Mouse (Mus musculus): ENCODE data around the gene B3gat3. TPM values are rescaled to one million over a fixed set of nuclear protein-coding genes. Genes with fewer than 3 reads are reported as not detected.

The B3gat3 gene
- polyA plus RNA-seq, 1 experiment from 2014 or later, result 37.2 TPM

DNA sequence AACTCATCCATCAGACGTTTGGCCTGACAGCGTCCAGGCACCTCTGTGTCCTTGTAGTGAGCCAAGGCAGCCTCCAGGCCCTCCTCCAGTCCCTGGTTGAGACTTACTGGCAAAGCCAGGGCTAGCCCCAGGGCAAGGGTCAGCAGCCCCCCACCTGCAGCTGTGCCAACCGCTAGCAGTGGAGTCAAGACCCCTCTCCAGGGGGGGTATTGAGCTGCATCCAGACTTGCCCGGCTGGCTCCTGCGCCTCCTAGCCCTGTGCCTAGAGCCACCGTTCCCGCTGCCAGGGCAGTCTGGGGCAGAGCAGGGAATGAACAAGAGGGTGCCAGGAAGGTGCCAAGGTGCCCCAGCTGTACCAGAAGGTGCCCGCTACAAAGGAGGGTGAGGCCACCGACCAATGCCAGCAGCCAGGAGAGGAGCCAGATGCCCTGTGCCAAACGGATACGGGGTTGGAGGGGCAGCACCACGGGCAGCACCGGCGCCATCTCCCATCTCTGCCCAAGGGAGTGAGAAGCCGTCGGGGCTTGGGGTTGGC is 8.6 kb downstream of the B3gat3 start:
- H3K27me3 ChIP-seq (ENCODE audit: control insufficient read depth, insufficient read depth, low read length), result no peaks in the 10 kb centered on the region
- no peak overlapping the region for H3K27ac ChIP-seq (replicated peaks; ENCODE audit: low read depth, low read length)
- H3K36me3 ChIP-seq (ENCODE audit: control insufficient read depth, insufficient read depth, low read length), result peaks cover 13% of the 10 kb centered on the region; the same call in 1 of the 2 replicates
- peak overlapping the region; percentile 90; the same call in 1 of the 2 replicates for H3K9ac ChIP-seq (ENCODE audit: low read length)
- H3K4me1 ChIP-seq (ENCODE audit: control insufficient read depth, insufficient read depth, low read length), result peaks cover 9% of the 10 kb centered on the region; the same call in 1 of the 2 replicates
- ATAC-seq (ENCODE audit: insufficient number of reproducible peaks, low FRiP score, low TSS enrichment, low read depth) (peak; percentile 46; the same call in 1 of the 2 replicates), DNase-seq (ENCODE audit: low spot score) (no peak)
- H3K9me3 ChIP-seq (ENCODE audit: control insufficient read depth, low read length), result no peaks in the 10 kb centered on the region
- 11% methylated on average over 16 of the region's 16 CpGs for WGBS
- H3K4me3 ChIP-seq (ENCODE audit: low read depth, low read length), result peak overlapping the region; percentile 74
- peak overlapping the region; percentile 54 for H3K4me2 ChIP-seq (ENCODE audit: low read depth, severe bottlenecking)

DNA sequence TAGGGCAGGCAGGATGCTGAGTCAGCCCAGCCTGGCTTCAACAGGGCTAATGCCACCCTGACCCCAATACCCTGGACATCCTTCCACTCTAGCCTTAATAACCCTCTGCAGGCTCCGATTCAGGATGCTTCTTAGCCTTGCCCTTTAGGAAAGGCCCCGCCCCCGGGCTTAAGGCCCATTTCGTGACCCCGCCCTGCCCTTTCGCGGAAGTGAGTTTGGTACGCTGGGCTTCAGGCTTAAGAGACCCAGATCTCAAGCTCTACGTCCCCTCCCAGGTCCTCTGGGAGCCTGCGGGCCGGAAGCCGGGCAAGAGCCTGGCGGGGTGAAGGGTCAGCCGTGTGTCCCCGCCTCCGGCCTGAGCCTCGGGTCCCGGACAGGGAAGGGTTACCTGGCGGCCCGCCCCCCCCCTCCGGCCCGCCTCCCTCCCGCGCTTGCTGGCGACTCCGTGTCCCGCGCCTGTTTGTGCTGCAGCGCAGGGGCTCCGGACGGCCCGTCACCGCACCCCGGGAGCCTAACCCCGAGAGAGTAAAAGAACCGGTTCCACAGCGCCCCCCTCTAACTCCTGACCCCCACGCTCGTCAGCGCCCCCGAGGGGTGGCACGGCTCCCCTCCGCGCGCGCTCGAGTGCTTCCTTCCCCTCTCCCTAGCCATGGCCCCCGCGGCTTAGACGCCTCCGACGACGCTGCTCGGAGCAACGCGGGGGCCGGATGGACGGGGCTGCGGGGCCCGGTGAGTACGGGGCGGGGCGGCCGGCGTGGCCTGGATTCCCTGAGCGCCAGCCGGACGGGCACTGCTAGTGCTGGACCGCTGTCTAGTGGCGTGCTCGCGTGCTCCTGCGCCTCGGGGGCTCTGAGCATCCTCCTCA is 9.3 kb downstream of the B3gat3 start, which contains the start of the genes Rom1 and Eml3:
Gene Rom1, minus strand, starts transcription at position 133 of the 865 bp plus-strand sequence.
Gene Eml3, plus strand, starts transcription at position 329 of the 865 bp plus-strand sequence.
- Histone ChIP-seq H3K9me3 (ENCODE audit: control insufficient read depth, low read length) (no peaks in the 10 kb centered on the region), H3K4me3 (ENCODE audit: low read depth, low read length) (peak within 1 kb of the TSS; percentile 74), H3K36me3 (ENCODE audit: control insufficient read depth, insufficient read depth, low read length) (peaks cover 13% of the 10 kb centered on the region; the same call in 1 of the 2 replicates), H3K27ac (replicated peaks; ENCODE audit: low read depth, low read length) (peak within 1 kb of the TSS; percentile 43), H3K4me2 (ENCODE audit: low read depth, severe bottlenecking) (peak within 1 kb of the TSS; percentile 54), H3K9ac (ENCODE audit: low read length) (peak within 1 kb of the TSS; percentile 90), H3K4me1 (ENCODE audit: control insufficient read depth, insufficient read depth, low read length) (peaks cover 9% of the 10 kb centered on the region; the same call in 1 of the 2 replicates), H3K27me3 (ENCODE audit: control insufficient read depth, insufficient read depth, low read length) (no peaks in the 10 kb centered on the region)
- peak; percentile 83 for DNase-seq (ENCODE audit: low spot score)
- WGBS, result under 1% methylated on average over 56 of the region's 74 CpGs
- ATAC-seq (ENCODE audit: insufficient number of reproducible peaks, low FRiP score, low TSS enrichment, low read depth), result peak; percentile 83

DNA sequence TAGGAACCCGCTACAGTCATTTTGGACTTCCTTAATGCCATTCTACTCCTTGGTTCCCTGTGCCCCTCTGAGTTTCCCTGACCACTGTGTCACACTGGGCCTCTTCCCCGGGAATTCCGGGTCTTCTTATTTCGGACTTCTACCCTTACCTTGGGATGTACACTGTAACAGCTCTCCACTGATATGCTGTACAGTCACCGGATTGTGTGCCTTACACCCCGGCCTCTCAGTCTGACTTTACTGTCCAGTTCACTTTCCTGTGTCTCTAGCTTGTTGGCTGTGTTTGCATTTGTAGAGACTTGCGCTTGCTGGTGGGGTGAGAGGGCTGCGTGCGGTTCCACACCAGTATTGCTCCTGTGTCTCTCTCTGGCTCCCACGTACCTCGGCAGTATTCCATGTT is 9.9 kb downstream of the B3gat3 start:
- peak overlapping the region; percentile 54 for H3K4me2 ChIP-seq (ENCODE audit: low read depth, severe bottlenecking)
- no peaks in the 10 kb centered on the region for H3K27me3 ChIP-seq (ENCODE audit: control insufficient read depth, insufficient read depth, low read length)
- H3K9me3 ChIP-seq (ENCODE audit: control insufficient read depth, low read length), result no peaks in the 10 kb centered on the region
- H3K4me1 ChIP-seq (ENCODE audit: control insufficient read depth, insufficient read depth, low read length), result peaks cover 9% of the 10 kb centered on the region; the same call in 1 of the 2 replicates
- ATAC-seq (ENCODE audit: insufficient number of reproducible peaks, low FRiP score, low TSS enrichment, low read depth) (no peak), DNase-seq (ENCODE audit: low spot score) (no peak)
- H3K4me3 ChIP-seq (ENCODE audit: low read depth, low read length), result peak overlapping the region; percentile 74
- H3K36me3 ChIP-seq (ENCODE audit: control insufficient read depth, insufficient read depth, low read length), result peaks cover 17% of the 10 kb centered on the region; the same call in 1 of the 2 replicates
- WGBS, result 15% methylated on average over 11 of the region's 11 CpGs
- peak overlapping the region; percentile 90 for H3K9ac ChIP-seq (ENCODE audit: low read length)
- no peak overlapping the region for H3K27ac ChIP-seq (replicated peaks; ENCODE audit: low read depth, low read length)

DNA sequence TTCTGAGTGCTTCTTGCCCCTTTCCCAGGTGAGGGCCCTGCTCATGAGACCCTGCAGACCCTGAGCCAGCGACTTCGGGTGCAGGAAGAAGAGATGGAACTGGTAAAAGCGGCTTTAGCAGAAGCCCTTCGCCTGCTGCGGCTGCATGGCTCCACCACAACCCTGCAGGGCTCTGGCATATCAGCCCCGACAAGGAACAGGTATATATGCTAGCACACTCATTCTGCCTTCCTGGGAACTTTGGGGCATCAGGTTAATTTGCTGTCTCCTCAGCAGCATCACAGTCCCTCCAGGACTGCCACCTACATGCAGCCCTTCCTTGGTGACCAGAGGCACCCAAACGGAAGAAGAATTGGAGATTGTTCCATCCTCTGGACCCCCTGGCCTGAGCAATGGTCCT is 10.6 kb downstream of the B3gat3 start:
- Histone ChIP-seq H3K36me3 (ENCODE audit: control insufficient read depth, insufficient read depth, low read length) (peaks cover 17% of the 10 kb centered on the region; the same call in 1 of the 2 replicates), H3K4me2 (ENCODE audit: low read depth, severe bottlenecking) (peak overlapping the region; percentile 54), H3K9ac (ENCODE audit: low read length) (peak overlapping the region; percentile 90), H3K27me3 (ENCODE audit: control insufficient read depth, insufficient read depth, low read length) (no peaks in the 10 kb centered on the region), H3K4me1 (ENCODE audit: control insufficient read depth, insufficient read depth, low read length) (peaks cover 9% of the 10 kb centered on the region; the same call in 1 of the 2 replicates), H3K9me3 (ENCODE audit: control insufficient read depth, low read length) (no peaks in the 10 kb centered on the region), H3K27ac (replicated peaks; ENCODE audit: low read depth, low read length) (no peak overlapping the region), H3K4me3 (ENCODE audit: low read depth, low read length) (peak overlapping the region; percentile 74; the same call in 1 of the 2 replicates)
- no peak for ATAC-seq (ENCODE audit: insufficient number of reproducible peaks, low FRiP score, low TSS enrichment, low read depth)
- no peak for DNase-seq (ENCODE audit: low spot score)
- WGBS, result 81% methylated on average over 7 of the region's 7 CpGs

DNA sequence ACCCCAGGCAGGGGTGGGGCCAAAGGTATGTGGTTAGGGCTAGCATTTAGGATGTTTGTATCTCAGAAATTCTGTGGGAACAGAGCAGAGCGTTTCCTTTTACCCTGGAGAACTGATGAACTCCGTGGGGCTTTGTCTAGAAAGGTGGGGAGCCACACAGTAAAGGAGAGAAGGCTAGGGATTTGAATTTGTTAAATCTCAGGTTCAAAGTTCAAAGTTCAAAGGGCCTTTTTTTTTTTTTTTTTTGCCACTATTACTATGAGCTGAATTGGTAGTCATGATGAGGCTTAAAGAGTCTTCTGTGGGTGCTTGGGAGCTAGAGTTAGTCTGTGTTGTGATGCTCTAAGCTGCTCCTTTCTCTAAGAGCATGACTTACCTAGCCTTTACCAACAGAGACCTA is 16.6 kb downstream of the B3gat3 start:
- Histone ChIP-seq H3K27ac (replicated peaks; ENCODE audit: low read depth, low read length) (no peak overlapping the region), H3K9me3 (ENCODE audit: control insufficient read depth, low read length) (no peaks in the 10 kb centered on the region), H3K4me1 (ENCODE audit: control insufficient read depth, insufficient read depth, low read length) (peaks cover 8% of the 10 kb centered on the region), H3K36me3 (ENCODE audit: control insufficient read depth, insufficient read depth, low read length) (peaks cover 8% of the 10 kb centered on the region; the same call in 1 of the 2 replicates), H3K27me3 (ENCODE audit: control insufficient read depth, insufficient read depth, low read length) (no peaks in the 10 kb centered on the region), H3K9ac (ENCODE audit: low read length) (no peak overlapping the region), H3K4me3 (ENCODE audit: low read depth, low read length) (no peak overlapping the region), H3K4me2 (ENCODE audit: low read depth, severe bottlenecking) (no peak overlapping the region)
- ATAC-seq (ENCODE audit: insufficient number of reproducible peaks, low FRiP score, low TSS enrichment, low read depth) (no peak), DNase-seq (ENCODE audit: low spot score) (no peak)
- WGBS, result 84% methylated on average over 2 of the region's 2 CpGs

DNA sequence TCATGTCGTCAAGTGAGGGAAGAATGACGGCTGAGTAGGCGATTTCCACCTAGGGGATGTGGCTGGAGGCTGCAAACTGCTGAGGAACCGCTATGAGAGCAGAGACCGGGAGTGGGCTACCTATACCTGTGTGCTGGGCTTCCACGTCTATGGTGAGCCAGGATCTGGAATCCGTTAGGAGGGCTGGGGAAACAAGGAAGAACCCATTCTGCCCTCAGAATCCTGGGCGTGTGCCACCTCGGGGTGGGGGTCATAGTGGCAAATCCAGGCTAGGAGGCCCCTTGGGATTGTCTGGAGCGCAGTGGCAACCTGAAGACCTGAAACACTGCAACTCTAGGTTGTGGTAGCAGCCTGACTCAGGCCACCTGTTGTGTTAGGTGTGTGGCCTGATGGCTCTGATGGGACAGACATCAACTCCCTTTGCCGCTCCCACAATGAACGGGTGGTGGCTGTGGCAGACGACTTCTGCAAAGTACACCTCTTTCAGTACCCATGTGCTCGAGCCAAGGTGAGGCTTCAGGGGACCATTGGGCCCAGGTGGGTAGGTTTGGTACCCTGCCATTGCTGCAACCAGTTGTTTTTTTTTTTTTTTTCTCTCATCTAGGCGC is 20.5 kb downstream of the B3gat3 start:
- peaks cover 16% of the 10 kb centered on the region for H3K4me1 ChIP-seq (ENCODE audit: control insufficient read depth, insufficient read depth, low read length)
- H3K9me3 ChIP-seq (ENCODE audit: control insufficient read depth, low read length), result no peaks in the 10 kb centered on the region
- peak overlapping the region; percentile 99 for H3K9ac ChIP-seq (ENCODE audit: low read length)
- peaks cover 10% of the 10 kb centered on the region for H3K36me3 ChIP-seq (ENCODE audit: control insufficient read depth, insufficient read depth, low read length)
- DNase-seq (ENCODE audit: low spot score) (no peak), ATAC-seq (ENCODE audit: insufficient number of reproducible peaks, low FRiP score, low TSS enrichment, low read depth) (no peak)
- H3K27me3 ChIP-seq (ENCODE audit: control insufficient read depth, insufficient read depth, low read length), result no peaks in the 10 kb centered on the region
- H3K27ac ChIP-seq (replicated peaks; ENCODE audit: low read depth, low read length), result no peak overlapping the region; the same call in 1 of the 2 replicates
- peak overlapping the region; percentile 44 for H3K4me2 ChIP-seq (ENCODE audit: low read depth, severe bottlenecking)
- no peak overlapping the region; the same call in 1 of the 2 replicates for H3K4me3 ChIP-seq (ENCODE audit: low read depth, low read length)
- 75% methylated on average over 15 of the region's 15 CpGs for WGBS

DNA sequence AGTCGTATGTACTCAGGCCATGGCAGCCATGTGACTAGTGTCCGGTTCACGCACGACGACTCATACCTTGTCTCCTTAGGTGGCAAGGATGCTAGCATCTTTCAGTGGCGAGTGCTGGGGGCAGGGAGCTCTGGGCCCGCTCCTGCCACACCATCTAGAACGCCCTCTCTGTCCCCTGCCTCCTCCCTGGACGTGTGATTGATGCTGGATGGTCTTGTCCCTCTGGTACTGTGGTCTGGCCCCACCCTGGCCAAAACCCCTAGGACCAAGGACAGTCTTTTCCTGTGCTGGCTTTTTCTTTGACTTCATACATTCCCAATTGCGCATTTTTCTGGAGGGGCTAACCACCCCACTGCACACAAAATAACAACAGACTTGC is 21.0 kb downstream of the B3gat3 start:
- H3K4me2 ChIP-seq (ENCODE audit: low read depth, severe bottlenecking), result peak overlapping the region; percentile 44
- peaks cover 15% of the 10 kb centered on the region for H3K36me3 ChIP-seq (ENCODE audit: control insufficient read depth, insufficient read depth, low read length)
- H3K9me3 ChIP-seq (ENCODE audit: control insufficient read depth, low read length), result no peaks in the 10 kb centered on the region
- peak overlapping the region; percentile 99 for H3K9ac ChIP-seq (ENCODE audit: low read length)
- H3K27me3 ChIP-seq (ENCODE audit: control insufficient read depth, insufficient read depth, low read length), result no peaks in the 10 kb centered on the region
- peak overlapping the region; percentile 99 for H3K27ac ChIP-seq (replicated peaks; ENCODE audit: low read depth, low read length)
- H3K4me1 ChIP-seq (ENCODE audit: control insufficient read depth, insufficient read depth, low read length), result peaks cover 16% of the 10 kb centered on the region
- no peak for DNase-seq (ENCODE audit: low spot score)
- WGBS, result 34% methylated on average over 10 of the region's 10 CpGs
- peak overlapping the region; percentile 98 for H3K4me3 ChIP-seq (ENCODE audit: low read depth, low read length)
- 0 out of 2 replicates have a peak, but pooled peaks have one; percentile 15 for ATAC-seq (ENCODE audit: insufficient number of reproducible peaks, low FRiP score, low TSS enrichment, low read depth)

All from limb, embryonic 11.5 days (tissue).